Mouse (Mus musculus): ENCODE results near the gene Hspa1b. TPM values are rescaled to one million over a fixed set of nuclear protein-coding genes. Genes with fewer than 3 reads are reported as not detected.

Hspa1b gene
- total and polyA plus RNA-seq, 3 experiments: 0.08 to 0.15 TPM; not detected in 1

- H3K9me3 ChIP-seq (replicated peaks; ENCODE audit: low read length): no peaks in the 10 kb centered on the region
- DNase-seq (ENCODE audit: extremely low read depth): no peak
- H3K4me1 ChIP-seq (ENCODE audit: control insufficient read depth in 1 of 2, insufficient read depth in 2 of 2): peaks cover 9 to 39% of the 10 kb centered on the region in 2 experiments
- in situ Hi-C loops (cut with MboI; ENCODE audit: low pct_ligation_motif_present, low pct_unique_long_range_greater_than_20kb, low sequenced_read_pairs) (no loop called here), dilution Hi-C loops (cut with MboI; ENCODE audit: extremely low pct_ligation_motif_present, extremely low pct_unique_long_range_greater_than_20kb, low sequenced_read_pairs) (no loop called here)
- H3K4me3 ChIP-seq (replicated peaks in 1 of 3; ENCODE audit: low read depth in 2 of 3, low read length in 2 of 3, poor library complexity in 1 of 3): no peak overlapping the region
- no peaks in the 10 kb centered on the region for H3K79me2 ChIP-seq (replicated peaks; ENCODE audit: control insufficient read depth, extremely low read depth, insufficient read depth, poor library complexity, severe bottlenecking)
- no peak overlapping the region for H3K9ac ChIP-seq (ENCODE audit: insufficient read depth, low read depth)
- H3K27me3 ChIP-seq (replicated peaks): no peaks in the 10 kb centered on the region
- no peak overlapping the region for H3K4me2 ChIP-seq (ENCODE audit: insufficient read depth, low read depth, poor library complexity, severe bottlenecking)
- H3K27ac ChIP-seq (ENCODE audit: insufficient read depth, low read depth): no peak overlapping the region
- TF ChIP-seq NRF1 (IDR thresholded peaks at IDR 0.05; ENCODE audit: low read depth, low read length): no peak
- TF ChIP-seq RAD21 (IDR thresholded peaks at IDR 0.05; ENCODE audit: low read depth, low read length): no peak
- no peak for TF ChIP-seq E2F4 (IDR thresholded peaks at IDR 0.05; ENCODE audit: insufficient replicate concordance, low read depth, low read length)
- no peak for TF ChIP-seq EP300 (IDR thresholded peaks at IDR 0.05; ENCODE audit: low read length)
- no peak for TF ChIP-seq GABPA (IDR thresholded peaks at IDR 0.05; ENCODE audit: insufficient replicate concordance, low read depth, low read length)
- TF ChIP-seq KAT2A (IDR thresholded peaks at IDR 0.05; ENCODE audit: insufficient replicate concordance, low read length): no peak
- TF ChIP-seq POLR2AphosphoS2 (IDR thresholded peaks at IDR 0.05; ENCODE audit: low read depth, low read length): no peak
- TF ChIP-seq UBTF (IDR thresholded peaks at IDR 0.05; ENCODE audit: low read depth, low read length): no peak
- H3K36me3 ChIP-seq (replicated peaks in 1 of 2; ENCODE audit: control insufficient read depth in 1 of 2, insufficient read depth in 1 of 2, low read length in 1 of 2): no peaks in the 10 kb centered on the region
Observed at GRCm38 (mm10) chr17:34964640-34965049, 5.6 kb upstream of the Hspa1b start.

- H3K79me2 ChIP-seq (replicated peaks; ENCODE audit: control insufficient read depth, extremely low read depth, insufficient read depth, poor library complexity, severe bottlenecking): no peaks in the 10 kb centered on the region
- no peak overlapping the region for H3K4me3 ChIP-seq (replicated peaks in 1 of 3; ENCODE audit: low read depth in 2 of 3, low read length in 2 of 3, poor library complexity in 1 of 3)
- H3K36me3 ChIP-seq (replicated peaks in 1 of 2; ENCODE audit: control insufficient read depth in 1 of 2, insufficient read depth in 1 of 2, low read length in 1 of 2): no peaks in the 10 kb centered on the region
- in situ Hi-C loops (cut with MboI; ENCODE audit: low pct_ligation_motif_present, low pct_unique_long_range_greater_than_20kb, low sequenced_read_pairs) (no loop called here), dilution Hi-C loops (cut with MboI; ENCODE audit: extremely low pct_ligation_motif_present, extremely low pct_unique_long_range_greater_than_20kb, low sequenced_read_pairs) (no loop called here)
- H3K4me2 ChIP-seq (ENCODE audit: insufficient read depth, low read depth, poor library complexity, severe bottlenecking): no peak overlapping the region
- H3K27me3 ChIP-seq (replicated peaks): no peaks in the 10 kb centered on the region
- peaks cover 3 to 40% of the 10 kb centered on the region in 2 experiments for H3K4me1 ChIP-seq (ENCODE audit: control insufficient read depth in 1 of 2, insufficient read depth in 2 of 2)
- H3K9me3 ChIP-seq (replicated peaks; ENCODE audit: low read length): peaks cover 2% of the 10 kb centered on the region
- H3K27ac ChIP-seq (ENCODE audit: insufficient read depth, low read depth): no peak overlapping the region
- no peak for DNase-seq (ENCODE audit: extremely low read depth)
- TF ChIP-seq IRF4 (IDR thresholded peaks at IDR 0.05; ENCODE audit: low read depth, low read length): no peak
- TF ChIP-seq MAX (IDR thresholded peaks at IDR 0.05; ENCODE audit: low read length): no peak
- no peak for TF ChIP-seq NRF1 (IDR thresholded peaks at IDR 0.05; ENCODE audit: low read depth, low read length)
- no peak for TF ChIP-seq PAX5 (IDR thresholded peaks at IDR 0.05; ENCODE audit: low read length)
- TF ChIP-seq ZNF384 (IDR thresholded peaks at IDR 0.05; ENCODE audit: low read depth, low read length): no peak
- no peak for TF ChIP-seq HCFC1 (IDR thresholded peaks at IDR 0.05; ENCODE audit: low read depth, low read length)
- TF ChIP-seq BHLHE40 (IDR thresholded peaks at IDR 0.05; ENCODE audit: low read depth, low read length): no peak
- no peak for TF ChIP-seq MYC (IDR thresholded peaks at IDR 0.05; ENCODE audit: low read depth, low read length)
- no peak for TF ChIP-seq RAD21 (IDR thresholded peaks at IDR 0.05; ENCODE audit: low read depth, low read length)
- no peak for TF ChIP-seq POLR2A (IDR thresholded peaks at IDR 0.05; ENCODE audit: low read depth, low read length)
- TF ChIP-seq KAT2A (IDR thresholded peaks at IDR 0.05; ENCODE audit: insufficient replicate concordance, low read length): no peak
- no peak for TF ChIP-seq GABPA (IDR thresholded peaks at IDR 0.05; ENCODE audit: insufficient replicate concordance, low read depth, low read length)
- TF ChIP-seq ELF1 (IDR thresholded peaks at IDR 0.05; ENCODE audit: low read depth, low read length): no peak
- no peak for TF ChIP-seq UBTF (IDR thresholded peaks at IDR 0.05; ENCODE audit: low read depth, low read length)
- TF ChIP-seq JUN (IDR thresholded peaks at IDR 0.05; ENCODE audit: insufficient read depth, low read depth, low read length): no peak
- no peak overlapping the region for H3K9ac ChIP-seq (ENCODE audit: insufficient read depth, low read depth)
Observed at GRCm38 (mm10) chr17:34962841-34963240, 3.8 kb upstream of the Hspa1b start.
